Mouse (Mus musculus): Measurements from ENCODE around the gene Snx22. TPM values are rescaled to one million over a fixed set of nuclear protein-coding genes. Genes with fewer than 3 reads are reported as not detected.

Snx22 gene
- polyA plus RNA-seq, 1 experiment, result 1.0 TPM

DNA sequence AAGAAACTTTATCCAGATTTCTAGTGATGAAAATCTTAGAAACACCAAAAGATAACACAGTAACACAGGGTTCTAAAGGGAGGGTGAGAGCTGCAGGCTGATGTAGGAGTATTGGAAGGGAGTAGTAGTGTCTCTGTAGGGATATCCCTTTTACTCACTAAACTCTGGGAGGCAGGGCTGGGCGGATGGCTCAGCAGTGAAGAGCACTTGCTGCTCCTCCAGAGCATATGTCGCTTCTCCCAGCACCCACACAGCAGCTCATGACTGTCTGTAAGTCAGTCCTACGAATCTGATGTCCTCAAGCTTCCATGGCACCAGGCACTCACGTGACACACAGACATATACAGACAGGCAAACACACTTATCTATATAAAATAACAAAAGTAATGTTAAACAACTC lies 31.4 kb downstream of the Snx22 start:
- no peak for DNase-seq (ENCODE audit: low read depth, low spot score)
- WGBS, result 92% methylated on average over 4 of the region's 4 CpGs

DNA sequence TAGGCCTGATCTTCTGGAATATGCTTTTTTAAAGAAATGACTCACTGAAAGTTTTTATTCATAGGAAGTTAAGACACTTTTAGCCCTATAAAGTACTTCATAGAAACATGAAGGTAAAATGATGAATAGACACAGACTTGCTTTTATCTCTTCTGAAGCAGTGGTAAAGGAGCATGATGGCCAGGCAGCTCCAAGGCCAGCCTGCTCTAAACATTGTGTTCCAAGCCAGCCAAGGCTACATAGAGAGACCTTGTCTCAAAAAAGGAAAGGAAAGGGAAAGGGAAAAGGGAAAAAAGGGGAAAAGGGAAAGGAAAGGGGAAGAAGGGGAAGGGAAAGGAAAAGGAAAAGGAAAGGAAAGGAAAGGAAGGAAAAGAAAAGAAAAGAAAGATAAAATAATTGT lies 48.9 kb downstream of the Snx22 start:
- no peak for DNase-seq (ENCODE audit: low read depth, low spot score)

Other genes with a start within 250 kb of the Snx22 start
- gene Zfp609, start 242.2 kb downstream of the Snx22 start, polyA plus RNA-seq (2012; rRNA removed), result 4.6 and 6.1 TPM in 2 replicates
- 20.0 and 21.2 TPM in 2 replicates for gene Pclaf, start 179.5 kb downstream of the Snx22 start, polyA plus RNA-seq (2012; rRNA removed)
- gene Trip4, start 160.9 kb downstream of the Snx22 start, polyA plus RNA-seq (2012; rRNA removed), result 5.8 and 8.6 TPM in 2 replicates
- 4.1 and 7.6 TPM in 2 replicates for gene Csnk1g1, start 160.8 kb downstream of the Snx22 start, polyA plus RNA-seq (2012; rRNA removed)
- gene Ppib, start 9.5 kb downstream of the Snx22 start, polyA plus RNA-seq (2012; rRNA removed), result 272 and 287 TPM in 2 replicates
- 69.7 and 74.5 TPM in 2 replicates for gene Snx1, start 56.9 kb upstream of the Snx22 start, polyA plus RNA-seq (2012; rRNA removed)
- 26.0 and 27.1 TPM in 2 replicates for gene Ciao2a, start 56.9 kb upstream of the Snx22 start, polyA plus RNA-seq (2012; rRNA removed)
- gene Dapk2, start 88.5 kb upstream of the Snx22 start, polyA plus RNA-seq (2012; rRNA removed), result 18.1 and 20.4 TPM in 2 replicates

Measured in large intestine, adult 2 months (tissue).